Mouse (Mus musculus): Measurements from ENCODE around the gene Sfxn2.

The Sfxn2 gene

GRCm38 (mm10) chr19:46599375-46600256, 26.5 kb downstream of the Sfxn2 start:
- DNase-seq (ENCODE audit: low spot score in 2 of 2): no peak

GRCm38 (mm10) chr19:46600371-46600770, 27.2 kb downstream of the Sfxn2 start:
- DNase-seq (ENCODE audit: low spot score in 2 of 2): no peak

- DNase-seq (ENCODE audit: low spot score in 2 of 2): no peak
Observed at GRCm38 (mm10) chr19:46601491-46601890, 28.3 kb downstream of the Sfxn2 start.

DNA sequence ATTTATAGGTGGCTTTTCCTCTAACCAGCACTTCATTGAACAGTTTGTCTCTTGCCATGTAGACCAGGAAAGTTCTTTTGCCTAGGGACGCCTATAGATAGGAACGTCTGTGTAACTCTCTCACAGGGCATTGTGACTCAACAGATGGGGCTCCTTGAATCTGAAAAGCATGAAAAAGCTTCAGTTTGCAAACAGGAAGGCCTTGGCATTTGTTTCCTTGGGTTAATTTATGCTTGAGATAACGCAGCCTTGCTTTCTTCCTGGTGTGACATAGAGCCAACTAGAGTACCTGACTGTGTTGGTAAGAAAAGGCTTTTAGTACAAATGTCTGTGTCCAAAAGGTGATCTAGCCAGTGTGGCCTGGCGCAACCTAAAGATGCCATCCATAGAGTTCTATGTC, 29.2 kb downstream of the Sfxn2 start:
- DNase-seq (ENCODE audit: low spot score in 2 of 2): no peak

- DNase-seq (ENCODE audit: low spot score in 2 of 2): no peak
Observed at GRCm38 (mm10) chr19:46606718-46607117, 33.6 kb downstream of the Sfxn2 start.

DNA sequence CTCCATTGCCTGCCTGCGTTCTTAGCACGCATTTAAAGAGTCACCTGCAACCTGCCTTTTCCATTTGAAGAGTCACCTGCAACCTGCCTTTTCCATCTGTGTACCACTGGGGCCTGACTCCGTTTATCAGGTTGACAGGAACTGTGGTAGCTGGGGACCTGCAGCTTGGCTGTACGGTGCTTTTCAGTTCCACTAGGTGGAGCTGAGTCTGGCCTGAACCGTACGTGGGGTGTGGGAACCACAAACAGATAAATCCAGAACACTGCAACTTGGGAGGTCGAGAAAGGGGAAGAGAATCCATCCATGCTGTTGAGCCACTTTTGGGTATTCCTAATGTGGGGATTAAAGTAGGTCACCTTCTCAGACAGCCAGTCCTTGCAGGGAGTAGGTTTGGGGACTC, 34.3 kb downstream of the Sfxn2 start:
- DNase-seq (ENCODE audit: low spot score in 2 of 2): no peak

DNA sequence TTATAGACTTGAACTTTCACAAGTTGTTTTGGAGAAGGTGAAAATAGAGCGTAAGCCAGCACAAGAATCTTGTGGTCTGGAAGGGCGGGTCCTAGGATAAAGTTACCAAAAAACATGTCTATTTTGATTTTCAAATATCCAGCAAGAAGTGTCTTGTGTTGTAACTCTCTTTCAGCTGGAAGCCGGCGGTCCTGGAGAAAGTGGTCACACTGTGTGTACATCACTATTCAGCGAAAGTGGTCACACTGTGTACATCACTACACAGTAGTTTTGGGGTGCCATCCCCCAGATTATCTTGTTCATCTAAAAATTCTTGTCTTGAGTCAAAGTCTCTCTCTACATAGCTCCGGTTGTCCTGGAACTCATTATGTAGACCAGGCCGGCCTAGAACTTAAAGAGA, 35.0 kb downstream of the Sfxn2 start:
- no peak for DNase-seq (ENCODE audit: low spot score in 2 of 2)

DNA sequence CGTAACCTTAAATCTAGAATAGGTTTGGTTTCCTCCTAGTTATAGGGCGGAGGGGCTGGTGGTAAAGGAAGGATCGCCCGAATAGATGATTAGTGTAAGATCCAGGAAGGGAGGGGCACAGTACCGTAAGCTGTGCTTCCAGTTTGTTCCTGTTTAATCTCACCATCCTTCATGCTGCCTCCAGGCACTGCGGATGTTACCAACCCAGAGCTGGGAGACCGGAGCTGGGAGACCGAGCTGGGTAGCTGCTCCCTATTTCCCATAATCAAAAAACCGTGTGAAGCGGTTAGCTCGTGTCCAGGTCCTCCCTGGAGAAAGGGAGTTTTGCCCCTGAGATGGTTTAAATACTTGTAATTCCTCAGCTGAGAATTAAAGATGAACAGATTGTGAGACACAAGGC, 43.2 kb downstream of the Sfxn2 start:
- DNase-seq (ENCODE audit: low spot score in 2 of 2): no peak

GRCm38 (mm10) chr19:46617361-46617760, 44.2 kb downstream of the Sfxn2 start:
- DNase-seq (ENCODE audit: low spot score in 2 of 2): no peak

- no peak for DNase-seq (ENCODE audit: low spot score in 2 of 2)
Observed at GRCm38 (mm10) chr19:46618322-46618721, 45.2 kb downstream of the Sfxn2 start.

DNA sequence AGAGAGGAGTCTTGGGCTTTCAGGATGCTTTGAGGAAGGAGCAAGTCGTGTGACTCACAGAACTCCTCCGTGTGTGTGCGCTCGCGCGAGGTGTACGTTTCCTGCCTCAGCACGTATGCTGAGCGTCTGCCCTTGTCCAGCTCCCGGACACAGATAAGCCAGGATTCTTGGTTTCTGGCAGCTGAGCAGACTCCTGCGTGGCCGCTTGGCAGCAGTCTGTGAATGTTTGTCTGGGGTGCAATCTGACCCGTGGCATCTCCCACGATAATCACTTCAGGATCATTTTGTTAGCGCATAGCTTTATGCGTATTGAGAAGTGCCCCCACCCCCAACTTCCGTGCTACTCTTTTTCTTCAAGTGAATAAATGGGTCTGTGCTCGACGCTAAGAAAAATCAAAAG, 45.8 kb downstream of the Sfxn2 start:
- no peak for DNase-seq (ENCODE audit: low spot score in 2 of 2)

DNA sequence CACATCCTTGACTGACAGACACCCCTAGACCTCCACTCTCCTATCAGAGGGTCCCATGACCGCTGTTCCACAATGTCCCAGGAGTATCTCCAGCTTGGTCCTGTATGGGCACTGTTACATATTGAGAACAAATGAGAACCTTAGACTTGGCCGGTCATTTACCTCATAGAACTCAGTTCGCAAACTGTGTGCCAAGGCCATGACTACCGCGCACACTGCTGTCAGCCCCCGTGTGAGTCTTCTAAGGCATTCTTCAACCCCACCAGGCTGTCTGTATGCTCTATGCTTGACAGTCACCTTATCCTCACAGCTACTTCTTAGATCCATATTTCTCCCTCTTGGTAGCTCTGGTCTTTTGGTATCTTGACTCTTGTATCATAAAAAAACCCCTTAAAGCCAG, 46.4 kb downstream of the Sfxn2 start:
- DNase-seq (ENCODE audit: low spot score in 2 of 2): no peak

DNA sequence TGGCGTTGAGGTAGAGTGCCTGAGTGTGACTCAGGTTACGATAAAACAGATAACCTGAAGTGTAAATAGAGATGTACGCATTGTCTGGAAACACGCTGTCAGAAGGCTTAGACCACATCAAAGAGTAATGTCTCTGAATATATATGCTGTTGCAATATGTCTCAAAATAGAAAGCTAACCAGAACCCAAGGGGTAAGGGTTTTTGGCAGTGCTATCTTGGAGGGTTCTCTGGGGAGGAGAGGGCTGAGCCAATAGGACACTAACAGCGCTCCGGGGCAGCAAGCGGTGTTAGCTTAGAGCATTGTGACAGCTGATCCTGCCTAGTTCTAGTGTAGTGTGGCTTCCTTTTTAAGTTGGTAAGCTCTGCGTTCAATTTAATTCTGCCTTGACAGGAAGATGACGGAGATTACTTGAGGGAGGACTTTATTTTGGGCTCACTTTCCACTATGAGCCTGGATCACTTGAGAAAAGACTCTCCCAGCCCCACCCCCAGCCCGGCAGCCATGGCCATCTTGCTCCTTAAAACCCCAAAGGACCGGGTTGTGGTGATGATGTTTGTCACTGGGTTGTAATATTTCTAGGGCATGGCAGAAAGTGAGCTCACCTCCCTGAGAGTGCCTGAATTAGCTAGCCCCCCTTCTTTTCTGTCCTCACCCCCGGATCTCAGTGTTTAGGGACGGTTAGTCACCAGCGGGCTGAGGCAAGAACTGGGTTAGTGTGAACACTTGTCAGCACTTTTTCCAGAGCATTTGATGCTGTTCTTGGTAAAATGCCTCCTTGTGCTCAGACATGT, 47.0 kb downstream of the Sfxn2 start:
- no peak for DNase-seq (ENCODE audit: low spot score in 2 of 2)

DNA sequence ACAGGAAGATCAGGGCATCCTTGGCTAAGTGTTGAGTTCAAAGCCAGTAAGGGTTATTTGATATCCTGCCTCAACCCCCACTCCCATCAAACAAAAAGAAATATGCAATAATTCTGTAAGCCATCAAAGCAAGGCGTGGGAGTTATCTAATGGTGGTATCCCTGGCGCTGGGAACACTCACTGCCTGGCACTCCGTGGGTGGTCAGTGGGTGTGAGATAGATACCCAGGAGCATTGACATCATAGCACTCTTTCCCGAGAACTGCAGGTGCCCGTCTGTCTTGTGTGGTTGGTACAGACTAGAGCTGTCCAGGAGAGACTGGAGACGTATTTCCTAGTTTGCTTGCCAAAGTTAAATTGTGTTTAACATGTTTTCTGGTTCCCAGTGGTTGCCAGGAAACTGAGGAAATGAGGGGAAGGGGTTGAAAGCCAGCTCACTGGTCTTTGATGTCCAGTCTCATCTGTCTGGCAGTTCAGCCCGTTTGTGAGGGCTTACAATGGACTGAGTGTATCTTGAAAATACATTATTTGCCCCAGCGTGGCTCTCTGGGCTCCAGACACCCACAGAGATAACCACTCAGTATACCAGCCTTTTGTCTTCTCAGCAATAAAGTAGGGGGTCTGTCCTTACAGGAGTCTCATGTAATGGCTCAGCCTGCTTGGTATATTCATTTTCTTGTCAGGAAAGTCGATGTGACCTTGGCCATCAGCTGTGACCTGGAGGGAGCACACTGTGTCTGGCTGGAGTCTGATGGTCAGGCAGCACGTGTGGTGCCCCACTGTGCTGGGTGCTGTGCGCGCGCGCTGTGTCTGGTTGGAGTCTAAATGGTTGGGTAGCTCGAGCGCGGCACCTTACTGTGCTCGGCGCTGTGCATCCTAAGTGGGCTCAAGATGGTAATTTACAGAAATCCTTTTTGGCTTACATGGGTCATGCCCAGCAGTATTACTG, 48.3 kb downstream of the Sfxn2 start:
- DNase-seq (ENCODE audit: low spot score in 2 of 2): no peak

- DNase-seq (ENCODE audit: low spot score in 2 of 2): no peak
Observed at GRCm38 (mm10) chr19:46622659-46623193, 49.6 kb downstream of the Sfxn2 start.

GRCm38 (mm10) chr19:46623194-46623667, 50.1 kb downstream of the Sfxn2 start:
- no peak for DNase-seq (ENCODE audit: low spot score in 2 of 2)

DNA sequence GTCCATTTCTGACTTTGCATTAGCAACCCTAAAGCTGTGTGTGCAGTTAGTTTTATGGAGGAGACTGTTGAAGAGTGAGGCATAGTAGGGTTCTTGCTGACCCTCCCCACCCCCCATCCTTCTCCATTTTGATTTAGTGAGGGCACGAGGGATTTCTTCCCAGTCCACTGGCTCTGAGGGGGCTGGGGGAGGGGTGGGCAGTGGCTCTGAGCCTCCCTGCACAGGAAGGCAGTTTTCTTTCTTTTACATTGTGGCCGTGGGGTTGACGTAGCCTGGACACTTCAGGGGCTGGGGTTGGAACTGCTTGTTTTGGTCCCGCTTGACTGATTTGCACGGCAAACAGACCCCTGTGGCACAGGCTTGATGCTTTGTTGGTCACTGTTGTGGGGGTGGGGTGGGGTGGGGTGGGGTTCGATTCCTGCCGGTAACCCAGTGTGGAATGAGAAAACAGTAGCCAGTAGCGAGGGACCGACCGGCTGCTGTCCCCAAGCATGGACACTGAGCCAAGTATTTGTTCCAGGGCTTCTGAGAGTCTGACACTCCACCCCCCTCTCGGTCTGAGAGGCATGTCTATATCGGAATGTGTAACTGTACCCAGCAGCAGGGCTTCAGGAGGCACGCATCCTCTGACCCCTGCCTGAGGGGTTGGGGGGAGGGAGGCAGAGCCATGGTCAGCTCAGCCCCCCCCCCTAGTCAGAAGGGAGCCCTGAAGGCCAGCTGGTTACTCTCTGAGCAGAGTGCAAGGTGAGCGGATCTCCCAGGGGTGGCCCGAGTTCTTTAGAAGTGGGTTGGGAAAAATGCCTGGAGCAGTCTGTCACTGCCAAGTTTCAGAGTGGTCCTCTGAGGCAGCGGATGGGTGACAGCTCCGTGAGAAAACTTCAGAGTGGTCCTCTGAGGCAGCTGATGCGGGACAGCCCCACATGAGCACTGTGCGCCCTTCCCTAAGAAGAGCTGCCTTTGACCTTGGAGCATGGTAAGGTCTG, 50.9 kb downstream of the Sfxn2 start:
- no peak for DNase-seq (ENCODE audit: low spot score in 2 of 2)

GRCm38 (mm10) chr19:46625015-46625414, 51.9 kb downstream of the Sfxn2 start:
- no peak for DNase-seq (ENCODE audit: low spot score in 2 of 2)

- DNase-seq (ENCODE audit: low spot score in 2 of 2): no peak
Observed at GRCm38 (mm10) chr19:46625519-46625918, 52.4 kb downstream of the Sfxn2 start.

DNA sequence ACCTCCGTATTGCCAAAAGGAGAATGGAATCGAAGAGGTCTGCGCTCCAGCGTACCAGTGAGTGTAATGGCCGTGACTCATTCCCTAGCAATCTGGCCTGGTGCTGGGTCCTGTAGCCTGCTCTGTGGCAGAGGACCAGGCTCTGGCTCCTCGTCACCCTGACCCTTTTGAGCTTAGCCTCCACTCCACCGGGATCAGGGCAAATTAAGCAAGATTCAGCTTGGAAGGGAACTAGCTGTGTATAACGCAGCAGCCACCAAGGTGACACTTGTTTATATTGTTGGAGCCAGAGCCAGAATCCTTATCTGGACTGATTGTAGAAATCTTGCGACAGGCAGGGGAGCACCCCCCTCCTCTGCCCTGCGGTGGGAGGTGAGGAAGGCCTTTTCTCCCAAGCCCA, 55.2 kb downstream of the Sfxn2 start:
- DNase-seq (ENCODE audit: low spot score in 2 of 2): no peak

Measured in frontal cortex, postnatal 14 days (tissue).